Mouse (Mus musculus) heart, embryonic 12.5 days (tissue): ENCODE measurements around the gene Erbb4. TPM values are rescaled to one million over a fixed set of nuclear protein-coding genes. Genes with fewer than 3 reads are reported as not detected.

ENCODE experiments used
- ATAC-seq: fragments of 200-750 bp; cut with Nextera tagmentation; 2 replicates; pipeline ENCODE4 v1.8.0; 2017; ENCODE audit warnings: moderate TSS enrichment, moderate library complexity; ENCODE audit not compliant: insufficient number of reproducible peaks, low FRiP score
- H3K27ac ChIP-seq: fragments of 300-500 bp; sonication (generic); 2 replicates; pipeline ENCODE4 v1.5.1; 2016; ENCODE audit warnings: mild to moderate bottlenecking, moderate library complexity; ENCODE audit not compliant: poor library complexity, severe bottlenecking
- H3K27me3 ChIP-seq: fragments of 300-500 bp; sonication (generic); replicated peaks from 2 replicates; pipeline ENCODE4 v1.6.1; 2016; ENCODE audit warnings: mild to moderate bottlenecking, moderate library complexity
- H3K36me3 ChIP-seq: fragments of 300-500 bp; sonication (generic); 2 replicates; pipeline ENCODE4 v1.6.1; 2016; ENCODE audit warnings: mild to moderate bottlenecking, moderate library complexity
- H3K4me1 ChIP-seq: fragments of 300-500 bp; sonication (generic); replicated peaks from 2 replicates; pipeline ENCODE4 v1.6.1; 2016; ENCODE audit warnings: mild to moderate bottlenecking
- H3K4me2 ChIP-seq: fragments of 300-500 bp; sonication (generic); 2 replicates; pipeline ENCODE4 v1.6.1; 2016; ENCODE audit warnings: mild to moderate bottlenecking, moderate library complexity
- H3K4me3 ChIP-seq: fragments of 300-500 bp; sonication (generic); 2 replicates; pipeline ENCODE4 v1.5.1; 2016; ENCODE audit warnings: mild to moderate bottlenecking
- H3K9ac ChIP-seq: fragments of 300-500 bp; sonication (generic); 2 replicates; pipeline ENCODE4 v1.6.1; 2016; ENCODE audit warnings: mild to moderate bottlenecking, moderate library complexity
- H3K9me3 ChIP-seq: fragments of 300-500 bp; sonication (generic); replicated peaks from 2 replicates; pipeline ENCODE4 v1.6.1; 2016; ENCODE audit warnings: mild to moderate bottlenecking, moderate library complexity
- WGBS: fragments of 180-500 bp; shearing (Covaris S2); methylation state at CpG from one replicate; pipeline ENCODE4 v1.1.7; 2016; 5-methylcytosine and 5-hydroxymethylcytosine counted together
- polyA plus RNA-seq: library from polyadenylated mRNA; unstranded; fragments of >200 nt; fragmentation: Nextera tagmentation; extraction: Ambion mirVana; gene quantifications from 2 replicates; pipeline ENCODE4 v1.2.1, GENCODE M21; 2016

The Erbb4 gene
- polyA plus RNA-seq, 1 experiment from 2014 or later, result 13.6 TPM

DNA sequence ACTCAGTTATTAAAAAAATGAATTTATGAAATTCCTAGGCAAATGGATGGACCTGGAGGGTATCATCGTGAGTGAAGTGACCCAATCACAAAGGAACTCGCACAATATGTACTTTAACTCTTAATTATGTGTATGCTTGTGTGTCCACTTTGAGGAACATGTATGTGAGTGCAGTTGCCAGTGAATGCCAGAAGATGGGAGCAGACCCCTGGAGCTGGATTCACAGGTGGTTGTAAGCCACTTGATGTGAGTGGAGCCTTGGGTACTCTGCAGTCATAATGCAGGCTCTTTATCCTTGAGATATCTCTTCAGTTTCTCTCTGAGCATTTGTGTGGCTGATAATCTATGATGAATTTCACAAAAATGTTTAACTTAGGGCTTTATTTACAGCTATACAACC is 957.3 kb downstream of the Erbb4 start:
- no peak overlapping the region for H3K4me2 ChIP-seq
- WGBS, result 76% methylated on average over 2 of the region's 2 CpGs
- H3K27me3 ChIP-seq, result no peaks in the 10 kb centered on the region
- H3K9me3 ChIP-seq, result no peaks in the 10 kb centered on the region
- H3K36me3 ChIP-seq, result no peaks in the 10 kb centered on the region
- no peak overlapping the region for H3K4me3 ChIP-seq
- ATAC-seq, result no peak
- no peaks in the 10 kb centered on the region for H3K4me1 ChIP-seq
- H3K27ac ChIP-seq, result no peak overlapping the region
- H3K9ac ChIP-seq, result no peak overlapping the region

DNA sequence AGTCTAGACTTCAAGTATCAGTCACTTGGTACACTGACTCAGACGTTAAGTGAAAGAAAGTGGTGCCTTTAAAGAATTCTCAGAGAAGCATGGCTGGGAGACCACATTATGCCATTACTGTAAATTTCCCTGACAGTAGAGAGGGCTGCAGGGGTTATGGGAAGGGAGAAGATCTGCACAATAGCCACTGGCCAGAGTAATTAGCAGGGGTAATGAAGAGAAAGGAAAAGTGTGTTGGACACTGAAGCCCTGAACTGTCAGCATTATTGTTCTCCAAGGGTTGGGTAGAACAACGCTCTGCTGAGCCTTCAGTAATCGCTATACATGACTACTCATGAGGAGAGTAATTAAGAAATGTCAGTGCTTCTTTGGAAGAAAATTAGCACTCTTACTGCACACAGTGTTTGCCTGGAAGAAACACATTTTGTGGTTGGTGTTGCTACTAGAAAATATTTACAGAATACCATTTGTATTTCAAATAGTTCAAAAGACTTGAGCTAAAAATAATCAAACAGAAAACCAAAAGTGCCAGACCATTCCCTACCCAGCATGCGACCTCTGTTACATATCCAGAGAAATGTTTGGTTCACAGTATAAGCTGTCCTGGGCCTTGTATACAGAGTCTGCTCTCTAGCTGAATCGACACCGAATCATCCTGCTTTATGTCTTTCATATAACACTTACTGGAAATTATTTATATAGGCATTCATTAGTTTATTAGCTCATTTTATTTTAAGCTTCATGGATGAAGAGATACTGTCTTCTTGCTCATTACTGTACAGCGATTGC is 965.1 kb downstream of the Erbb4 start:
- Histone ChIP-seq H3K4me1 (no peaks in the 10 kb centered on the region), H3K4me2 (no peak overlapping the region), H3K27ac (no peak overlapping the region), H3K4me3 (no peak overlapping the region), H3K9ac (no peak overlapping the region), H3K27me3 (no peaks in the 10 kb centered on the region), H3K9me3 (no peaks in the 10 kb centered on the region), H3K36me3 (no peaks in the 10 kb centered on the region)
- no peak for ATAC-seq
- 83% methylated on average over 7 of the region's 7 CpGs for WGBS

DNA sequence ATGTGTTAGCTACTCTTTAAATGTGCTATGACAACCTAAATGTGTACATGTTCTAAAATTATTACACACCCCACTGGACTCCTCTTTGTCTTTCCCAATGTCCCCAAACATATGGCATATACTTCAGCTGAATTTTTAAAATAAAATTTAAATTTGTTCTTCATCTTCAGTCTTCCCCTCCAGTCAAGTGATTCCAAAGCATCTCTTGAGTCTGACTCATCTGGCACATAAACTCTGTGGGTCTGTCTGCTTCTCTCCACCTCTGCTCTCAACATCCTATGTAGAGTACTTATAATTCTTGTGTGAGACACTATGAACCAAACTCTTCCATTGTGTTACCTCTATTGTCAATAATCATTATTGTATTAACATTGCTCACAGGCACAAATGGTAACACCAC is 972.9 kb downstream of the Erbb4 start:
- no peak overlapping the region for H3K27ac ChIP-seq
- no peaks in the 10 kb centered on the region for H3K27me3 ChIP-seq
- no peaks in the 10 kb centered on the region for H3K36me3 ChIP-seq
- no peaks in the 10 kb centered on the region for H3K4me1 ChIP-seq
- H3K4me2 ChIP-seq, result no peak overlapping the region
- H3K9me3 ChIP-seq, result no peaks in the 10 kb centered on the region
- ATAC-seq, result no peak
- H3K9ac ChIP-seq, result no peak overlapping the region
- no peak overlapping the region for H3K4me3 ChIP-seq

- H3K36me3 ChIP-seq, result no peaks in the 10 kb centered on the region
- no peak for ATAC-seq
- no peak overlapping the region for H3K9ac ChIP-seq
- H3K27ac ChIP-seq, result no peak overlapping the region
- no peaks in the 10 kb centered on the region for H3K9me3 ChIP-seq
- H3K27me3 ChIP-seq, result no peaks in the 10 kb centered on the region
- H3K4me2 ChIP-seq, result no peak overlapping the region
- WGBS, result 78% methylated on average over 2 of the region's 2 CpGs
- H3K4me1 ChIP-seq, result no peaks in the 10 kb centered on the region
- no peak overlapping the region for H3K4me3 ChIP-seq
Observed at GRCm38 (mm10) chr1:68134450-68134849, 973.4 kb downstream of the Erbb4 start.

DNA sequence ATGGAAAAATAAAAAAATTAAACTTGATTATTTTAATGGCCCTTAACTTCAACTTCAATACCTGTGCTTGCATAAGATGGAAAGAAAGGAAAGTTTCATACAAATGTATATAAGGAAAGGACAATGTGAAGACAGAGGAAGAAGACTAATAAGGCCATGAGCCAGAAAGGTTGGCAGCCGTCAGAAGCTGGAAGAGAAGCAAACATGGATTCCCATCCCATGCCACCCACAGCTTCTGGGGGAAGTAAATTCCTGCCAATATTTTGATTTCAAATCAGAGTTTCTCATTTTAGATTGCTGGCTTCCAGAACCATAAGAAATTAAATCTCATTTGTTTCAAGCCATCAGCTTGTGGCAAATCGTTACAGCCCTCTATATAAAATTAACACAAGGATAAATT is 984.3 kb downstream of the Erbb4 start:
- WGBS, result 89% methylated on average over 2 of the region's 2 CpGs
- no peak for ATAC-seq

DNA sequence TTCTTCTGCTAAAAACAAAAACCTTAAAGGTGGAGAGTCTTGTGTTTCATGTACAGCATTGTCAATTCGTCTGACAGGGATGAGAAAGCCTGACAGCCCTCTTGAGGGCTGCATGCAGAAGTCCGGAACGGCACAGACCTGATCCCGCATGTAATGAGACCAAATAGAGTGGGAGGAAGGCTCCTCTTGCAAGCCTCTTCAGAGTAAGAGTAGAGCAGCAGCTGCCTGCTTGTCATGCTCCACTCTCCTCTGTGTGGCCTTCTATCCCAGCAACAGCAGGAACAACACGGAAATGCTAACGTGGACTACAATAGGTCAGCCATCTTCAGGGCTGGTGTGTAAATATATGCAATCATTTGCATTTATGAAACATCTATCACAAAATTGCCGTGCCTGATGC is 987.5 kb downstream of the Erbb4 start:
- H3K27me3 ChIP-seq, result no peaks in the 10 kb centered on the region
- H3K4me3 ChIP-seq, result no peak overlapping the region
- H3K4me1 ChIP-seq, result no peaks in the 10 kb centered on the region
- H3K27ac ChIP-seq, result no peak overlapping the region
- 72% methylated on average over 7 of the region's 7 CpGs for WGBS
- ATAC-seq, result no peak
- no peak overlapping the region for H3K4me2 ChIP-seq
- no peaks in the 10 kb centered on the region for H3K36me3 ChIP-seq
- no peak overlapping the region for H3K9ac ChIP-seq
- no peaks in the 10 kb centered on the region for H3K9me3 ChIP-seq

More for the DNA sequence above, 984.3 kb downstream of the Erbb4 start:
- no peak overlapping the region for H3K27ac ChIP-seq
- no peak overlapping the region for H3K9ac ChIP-seq
- no peak overlapping the region for H3K4me3 ChIP-seq
- H3K27me3 ChIP-seq, result no peaks in the 10 kb centered on the region
- no peaks in the 10 kb centered on the region for H3K36me3 ChIP-seq
- no peak overlapping the region for H3K4me2 ChIP-seq
- H3K4me1 ChIP-seq, result no peaks in the 10 kb centered on the region
- no peaks in the 10 kb centered on the region for H3K9me3 ChIP-seq

- Histone ChIP-seq H3K9me3 (no peaks in the 10 kb centered on the region), H3K4me2 (no peak overlapping the region), H3K27ac (no peak overlapping the region), H3K9ac (no peak overlapping the region), H3K4me1 (no peaks in the 10 kb centered on the region), H3K27me3 (no peaks in the 10 kb centered on the region), H3K36me3 (no peaks in the 10 kb centered on the region), H3K4me3 (no peak overlapping the region)
- no peak for ATAC-seq
- 84% methylated on average over 5 of the region's 5 CpGs for WGBS
Observed at GRCm38 (mm10) chr1:68115721-68116120, 992.1 kb downstream of the Erbb4 start.

GRCm38 (mm10) chr1:68106543-68106860 is 1001.4 kb downstream of the Erbb4 start:
- no peaks in the 10 kb centered on the region for H3K4me1 ChIP-seq
- H3K4me2 ChIP-seq, result no peak overlapping the region
- H3K9ac ChIP-seq, result no peak overlapping the region
- H3K4me3 ChIP-seq, result no peak overlapping the region
- no peak for ATAC-seq
- no peak overlapping the region for H3K27ac ChIP-seq
- no peaks in the 10 kb centered on the region for H3K36me3 ChIP-seq
- no peaks in the 10 kb centered on the region for H3K9me3 ChIP-seq
- H3K27me3 ChIP-seq, result no peaks in the 10 kb centered on the region
- WGBS, result 65% methylated on average over 3 of the region's 3 CpGs

- H3K4me1 ChIP-seq, result no peaks in the 10 kb centered on the region
- no peaks in the 10 kb centered on the region for H3K36me3 ChIP-seq
- no peak overlapping the region for H3K4me3 ChIP-seq
- 78% methylated on average over 7 of the region's 7 CpGs for whole genome bisulfite sequencing
- H3K27ac ChIP-seq, result no peak overlapping the region
- ATAC-seq, result no peak
- no peaks in the 10 kb centered on the region for H3K9me3 ChIP-seq
- no peaks in the 10 kb centered on the region for H3K27me3 ChIP-seq
- H3K9ac ChIP-seq, result no peak overlapping the region
- no peak overlapping the region for H3K4me2 ChIP-seq
Observed at GRCm38 (mm10) chr1:68105834-68106542, 1001.9 kb downstream of the Erbb4 start.

DNA sequence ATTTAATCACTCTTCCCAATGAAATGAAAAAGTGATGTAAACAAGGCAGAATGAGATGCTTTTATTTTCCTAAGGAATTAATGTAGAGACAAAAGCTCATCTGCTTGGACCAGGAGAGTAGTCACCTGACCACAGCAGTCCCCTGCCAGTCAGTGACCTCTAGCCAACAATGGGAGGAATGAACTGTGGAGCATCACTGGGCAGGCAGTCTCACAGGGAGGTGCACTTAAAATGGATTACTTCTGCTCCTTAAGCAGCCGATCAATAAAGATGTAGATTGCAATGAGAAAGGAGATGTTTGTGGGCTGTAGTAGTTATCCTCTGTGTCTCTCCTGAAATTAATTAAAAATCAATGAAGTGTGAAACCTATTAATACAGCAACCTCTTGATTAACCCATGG is 1018.2 kb downstream of the Erbb4 start:
- Histone ChIP-seq H3K4me1 (no peaks in the 10 kb centered on the region), H3K4me3 (no peak overlapping the region), H3K9me3 (no peaks in the 10 kb centered on the region), H3K27ac (no peak overlapping the region), H3K9ac (no peak overlapping the region), H3K27me3 (no peaks in the 10 kb centered on the region), H3K36me3 (no peaks in the 10 kb centered on the region), H3K4me2 (no peak overlapping the region)
- 82% methylated on average over 1 of the region's 1 CpGs for WGBS
- ATAC-seq, result no peak

GRCm38 (mm10) chr1:68056494-68056893 is 1051.4 kb downstream of the Erbb4 start:
- ATAC-seq, result no peak
- no peaks in the 10 kb centered on the region for H3K4me1 ChIP-seq
- H3K9ac ChIP-seq, result no peak overlapping the region
- no peaks in the 10 kb centered on the region for H3K27me3 ChIP-seq
- no peaks in the 10 kb centered on the region for H3K36me3 ChIP-seq
- no peaks in the 10 kb centered on the region for H3K9me3 ChIP-seq
- H3K4me2 ChIP-seq, result no peak overlapping the region
- no peak overlapping the region for H3K27ac ChIP-seq
- WGBS, result 79% methylated on average over 4 of the region's 4 CpGs
- H3K4me3 ChIP-seq, result no peak overlapping the region

- H3K4me1 ChIP-seq, result no peaks in the 10 kb centered on the region
- no peaks in the 10 kb centered on the region for H3K9me3 ChIP-seq
- no peak overlapping the region for H3K27ac ChIP-seq
- H3K27me3 ChIP-seq, result no peaks in the 10 kb centered on the region
- 75% methylated on average over 3 of the region's 3 CpGs for WGBS
- no peak overlapping the region for H3K9ac ChIP-seq
- no peak overlapping the region for H3K4me3 ChIP-seq
- no peak for ATAC-seq
- H3K4me2 ChIP-seq, result no peak overlapping the region
- H3K36me3 ChIP-seq, result no peaks in the 10 kb centered on the region
Observed at GRCm38 (mm10) chr1:68054715-68055114, 1053.1 kb downstream of the Erbb4 start.
